Mouse (Mus musculus) embryonic facial prominence, embryonic 11.5 days (tissue): ENCODE results near the gene Zkscan6. TPM values are rescaled to one million over a fixed set of nuclear protein-coding genes. Genes with fewer than 3 reads are reported as not detected.

ENCODE experiments used
- ATAC-seq: fragments of 200-750 bp; cut with Nextera tagmentation; replicated peaks from 2 replicates; pipeline ENCODE4 v1.8.0; 2017; ENCODE audit warnings: low read depth; ENCODE audit not compliant: insufficient number of reproducible peaks, low FRiP score, low TSS enrichment
- DNase-seq: peaks from one replicate; pipeline ENCODE4 v3.0.0-alpha.2; 2015; ENCODE audit warnings: low spot score
- H3K27ac ChIP-seq: fragments of 300-500 bp; sonication (generic); replicated peaks from 2 replicates; pipeline ENCODE4 v1.5.1; 2014; ENCODE audit warnings: mild to moderate bottlenecking, low read depth, low read length, control low read depth
- H3K27me3 ChIP-seq: fragments of 300-500 bp; sonication (generic); 2 replicates; pipeline ENCODE4 v1.6.1; 2014; ENCODE audit warnings: mild to moderate bottlenecking, low read length, moderate library complexity, mixed read lengths; ENCODE audit not compliant: control insufficient read depth, insufficient read depth
- H3K36me3 ChIP-seq: fragments of 300-500 bp; sonication (generic); replicated peaks from 2 replicates; pipeline ENCODE4 v1.6.1; 2014; ENCODE audit warnings: low read depth, mild to moderate bottlenecking, low read length, moderate library complexity, mixed read lengths; ENCODE audit not compliant: control insufficient read depth, insufficient read depth
- H3K4me1 ChIP-seq: fragments of 300-500 bp; sonication (generic); 2 replicates; pipeline ENCODE4 v1.6.1; 2014; ENCODE audit warnings: low read length, mixed read lengths; ENCODE audit not compliant: control insufficient read depth, insufficient read depth
- H3K4me2 ChIP-seq: fragments of 300-500 bp; sonication (generic); 2 replicates; pipeline ENCODE4 v1.6.1; 2014; ENCODE audit warnings: low read depth, mild to moderate bottlenecking, control low read depth, low read length, moderate library complexity
- H3K4me3 ChIP-seq: fragments of 300-500 bp; sonication (generic); 2 replicates; pipeline ENCODE4 v1.5.1; 2014; ENCODE audit warnings: low read depth, low read length, control low read depth
- H3K9ac ChIP-seq: fragments of 300-500 bp; sonication (generic); replicated peaks from 2 replicates; pipeline ENCODE4 v1.6.1; 2014; ENCODE audit warnings: mild to moderate bottlenecking, control low read depth, low read length
- H3K9me3 ChIP-seq: fragments of 300-500 bp; sonication (generic); replicated peaks from 2 replicates; pipeline ENCODE4 v1.6.1; 2016; ENCODE audit warnings: mild to moderate bottlenecking, low read length, inconsistent platforms, mixed read lengths; ENCODE audit not compliant: control insufficient read depth
- WGBS: fragments of 180-500 bp; shearing (Covaris S2); extraction: QIAGEN DNeasy Blood & Tissue Kit; methylation state at CpG from one replicate; pipeline ENCODE4 v1.1.7; 2014; 5-methylcytosine and 5-hydroxymethylcytosine counted together
- polyA plus RNA-seq: library from polyadenylated mRNA; unstranded; fragments of >200 nt; fragmentation: Nextera tagmentation; extraction: Ambion mirVana; gene quantifications from 2 replicates; pipeline ENCODE4 v1.2.1, GENCODE M21; 2014

Gene Zkscan6
- 12.6 and 13.0 TPM in 2 replicates for polyA plus RNA-seq

DNA sequence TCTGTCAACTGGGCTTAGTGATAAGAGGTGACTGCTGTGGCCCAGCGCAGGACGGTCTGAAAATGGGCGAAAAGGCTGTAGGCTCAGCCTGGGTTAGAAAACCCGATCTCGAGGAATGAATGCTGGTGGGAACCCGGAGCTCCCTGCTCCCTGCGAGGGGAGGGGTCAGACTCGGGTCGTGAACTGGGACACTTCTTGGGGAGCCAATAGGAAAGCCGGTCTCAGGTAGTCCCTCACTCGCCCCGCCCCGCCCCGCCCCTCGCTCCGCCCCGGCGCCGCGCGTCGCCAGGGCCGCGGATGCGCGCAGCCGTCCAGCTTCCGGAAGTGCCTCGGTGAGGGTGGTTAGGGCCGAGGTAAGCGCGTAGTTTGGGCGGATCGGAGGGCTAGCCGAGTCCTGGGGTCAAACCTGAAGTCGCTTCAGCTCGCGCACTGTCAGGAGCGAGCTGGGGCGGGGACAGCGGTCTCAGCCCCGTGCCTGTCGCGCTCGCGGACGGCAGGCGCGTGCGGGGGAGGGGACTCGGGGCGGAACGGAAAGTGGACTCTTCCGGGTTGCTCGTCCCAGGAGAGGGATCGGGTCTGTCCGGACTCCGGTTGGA lies at the start of gene Zkscan6:
TSS of gene Zkscan6 (plus strand) at position 267 of the 596 bp plus-strand sequence.
- peak within 1 kb of the TSS; percentile 80 for H3K9ac ChIP-seq
- H3K4me1 ChIP-seq = no peaks in the 10 kb centered on the region
- DNase-seq = peak; percentile 90
- peak within 1 kb of the TSS; percentile 69 for H3K4me2 ChIP-seq
- peak; percentile 95 for ATAC-seq
- WGBS = under 1% methylated on average over 50 of the region's 58 CpGs
- H3K4me3 ChIP-seq = peak within 1 kb of the TSS; percentile 87
- H3K27me3 ChIP-seq = no peaks in the 10 kb centered on the region
- H3K9me3 ChIP-seq = no peaks in the 10 kb centered on the region
- H3K27ac ChIP-seq = peak within 1 kb of the TSS; percentile 70
- no peaks in the 10 kb centered on the region for H3K36me3 ChIP-seq

DNA sequence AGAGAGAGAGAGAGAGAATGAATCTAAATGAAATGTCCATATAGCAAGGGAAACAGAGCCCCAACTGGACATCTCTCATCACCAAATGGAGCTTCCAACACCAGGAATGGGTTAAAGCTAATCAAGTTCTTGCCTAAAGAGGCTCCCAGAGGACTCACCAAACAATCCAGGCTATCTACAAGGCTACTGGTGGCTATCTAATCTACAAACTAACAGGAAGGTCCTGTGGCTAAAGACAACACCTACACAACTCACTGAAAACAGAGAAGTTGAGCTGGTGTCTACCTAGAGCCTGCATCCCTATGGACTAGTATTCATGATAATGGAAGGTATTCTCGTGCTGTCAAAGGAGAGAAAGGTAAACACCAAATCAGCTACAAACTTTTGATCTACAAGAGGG lies 47.6 kb upstream of the Zkscan6 start:
- DNase-seq = no peak
- H3K27ac ChIP-seq = no peak overlapping the region
- H3K4me2 ChIP-seq = no peak overlapping the region
- H3K4me1 ChIP-seq = no peaks in the 10 kb centered on the region
- no peaks in the 10 kb centered on the region for H3K9me3 ChIP-seq
- no peaks in the 10 kb centered on the region for H3K36me3 ChIP-seq
- no peaks in the 10 kb centered on the region for H3K27me3 ChIP-seq
- no peak for ATAC-seq
- 86% methylated on average over 1 of the region's 1 CpGs for WGBS
- H3K9ac ChIP-seq = no peak overlapping the region
- no peak overlapping the region for H3K4me3 ChIP-seq

DNA sequence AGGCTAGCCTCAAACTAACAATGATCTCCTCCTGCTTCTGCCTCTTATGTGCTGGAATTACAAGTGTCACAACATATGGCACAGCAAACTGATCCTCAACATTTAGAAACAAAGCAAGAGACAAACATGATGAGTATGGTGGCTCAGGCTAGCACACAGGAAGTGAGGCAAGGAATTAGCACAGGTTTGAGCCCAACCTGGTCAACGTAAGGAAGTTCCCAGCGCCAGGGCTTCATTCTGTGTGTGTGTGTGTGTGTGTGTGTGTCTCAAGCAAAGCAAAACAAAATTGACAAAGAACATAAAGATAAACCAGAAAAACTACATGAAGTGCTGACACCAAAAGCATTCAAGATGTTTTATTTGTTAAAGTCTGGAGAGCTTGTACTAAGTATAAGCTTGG lies 46.1 kb upstream of the Zkscan6 start:
- H3K4me2 ChIP-seq = no peak overlapping the region
- no peak overlapping the region for H3K9ac ChIP-seq
- WGBS = 98% methylated on average over 2 of the region's 2 CpGs
- ATAC-seq (no peak), DNase-seq (no peak)
- no peaks in the 10 kb centered on the region for H3K4me1 ChIP-seq
- no peak overlapping the region for H3K27ac ChIP-seq
- no peaks in the 10 kb centered on the region for H3K36me3 ChIP-seq
- H3K9me3 ChIP-seq = no peaks in the 10 kb centered on the region
- H3K4me3 ChIP-seq = no peak overlapping the region
- H3K27me3 ChIP-seq = no peaks in the 10 kb centered on the region

DNA sequence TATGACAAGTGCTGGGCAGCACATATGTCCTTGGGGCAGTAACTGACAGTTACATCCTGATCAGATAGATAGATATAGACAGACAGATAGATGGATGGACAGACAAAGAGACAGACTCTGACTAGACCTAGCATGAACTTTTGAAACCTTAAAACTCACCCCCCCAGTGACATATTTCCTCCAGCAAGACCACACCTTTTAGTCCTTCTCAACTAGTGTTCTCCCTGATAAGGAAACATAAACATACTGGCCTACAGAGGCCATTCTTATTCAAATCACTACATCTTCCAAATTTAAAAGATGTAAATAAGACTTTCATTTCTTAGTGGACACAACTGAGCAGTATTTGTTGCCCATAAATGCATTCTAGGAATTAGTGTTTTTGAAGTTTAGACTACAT lies 38.5 kb upstream of the Zkscan6 start:
- no peak for ATAC-seq
- H3K9me3 ChIP-seq = no peaks in the 10 kb centered on the region

DNA sequence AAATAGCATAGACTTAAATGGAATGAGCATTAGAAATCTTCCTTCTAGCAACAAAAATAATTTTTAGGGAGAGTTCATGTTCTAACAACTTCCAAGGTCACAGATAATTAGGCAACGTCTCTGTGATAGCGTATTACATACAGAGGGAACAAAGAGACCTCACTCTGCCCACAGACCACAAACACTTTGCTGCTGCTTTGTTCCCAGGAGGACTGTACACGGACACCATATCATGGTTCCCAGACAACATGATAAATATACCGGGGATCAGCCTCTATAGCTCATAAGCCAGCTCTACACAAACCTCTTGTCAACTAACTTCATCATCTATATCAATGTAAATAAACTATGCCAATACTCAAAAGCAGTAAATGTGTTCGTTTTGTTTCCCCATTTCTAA lies 37.0 kb upstream of the Zkscan6 start:
- Histone ChIP-seq H3K4me1 (no peaks in the 10 kb centered on the region), H3K27ac (no peak overlapping the region), H3K4me2 (no peak overlapping the region), H3K4me3 (no peak overlapping the region), H3K36me3 (no peaks in the 10 kb centered on the region), H3K9ac (no peak overlapping the region), H3K27me3 (no peaks in the 10 kb centered on the region), H3K9me3 (no peaks in the 10 kb centered on the region)
- no peak for ATAC-seq
- no peak for DNase-seq
- 78% methylated on average over 5 of the region's 5 CpGs for WGBS

More for the DNA sequence above, 38.5 kb upstream of the Zkscan6 start:
- Histone ChIP-seq H3K4me2 (no peak overlapping the region), H3K4me3 (no peak overlapping the region), H3K36me3 (no peaks in the 10 kb centered on the region), H3K27ac (no peak overlapping the region), H3K9ac (no peak overlapping the region), H3K27me3 (no peaks in the 10 kb centered on the region), H3K4me1 (no peaks in the 10 kb centered on the region)
- no peak for DNase-seq

DNA sequence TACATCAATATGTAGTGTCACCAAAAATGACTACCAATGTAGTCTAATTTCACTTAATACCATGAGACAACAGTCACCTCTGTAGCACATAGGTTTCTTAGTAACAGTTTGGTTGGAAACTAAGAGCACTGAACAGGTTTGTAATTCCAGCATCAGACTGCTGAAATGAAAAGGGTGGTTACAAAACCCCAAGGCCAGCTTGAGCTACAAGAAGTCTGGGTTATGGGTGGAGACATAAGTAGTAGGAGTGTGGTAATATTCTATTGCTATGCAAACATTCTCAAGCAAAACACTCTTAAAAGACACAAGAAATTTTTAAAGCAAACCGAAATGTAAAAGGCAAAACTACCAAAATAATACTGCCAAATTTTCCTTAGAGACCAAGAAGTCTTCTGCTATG lies 35.4 kb upstream of the Zkscan6 start:
- Histone ChIP-seq H3K4me3 (no peak overlapping the region), H3K9ac (no peak overlapping the region), H3K4me2 (no peak overlapping the region), H3K27me3 (no peaks in the 10 kb centered on the region), H3K4me1 (no peaks in the 10 kb centered on the region), H3K9me3 (no peaks in the 10 kb centered on the region), H3K27ac (no peak overlapping the region), H3K36me3 (no peaks in the 10 kb centered on the region)
- ATAC-seq (no peak), DNase-seq (no peak)
- WGBS = 84% methylated on average over 1 of the region's 1 CpGs

DNA sequence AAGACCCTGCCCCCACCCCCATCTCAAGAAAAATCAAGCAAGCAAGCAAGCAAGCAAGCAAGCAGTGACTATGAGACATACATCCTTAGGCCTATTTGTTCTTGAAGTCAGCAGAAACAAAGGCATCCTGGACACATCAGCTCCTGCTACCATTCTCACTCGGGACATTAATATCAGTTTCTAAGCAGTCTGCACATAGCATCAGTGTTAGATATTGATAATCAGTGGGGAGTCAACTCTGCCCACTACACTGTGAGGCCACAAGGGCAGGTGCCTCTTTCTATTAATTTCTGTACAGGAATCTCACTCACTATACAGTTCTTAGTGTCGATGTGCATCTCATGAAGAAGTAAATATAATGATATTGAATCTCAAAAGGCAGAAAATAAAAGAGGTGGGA lies 33.4 kb upstream of the Zkscan6 start:
- Histone ChIP-seq H3K36me3 (no peaks in the 10 kb centered on the region), H3K27me3 (no peaks in the 10 kb centered on the region), H3K27ac (no peak overlapping the region), H3K4me3 (no peak overlapping the region), H3K4me2 (no peak overlapping the region), H3K9ac (no peak overlapping the region), H3K9me3 (no peaks in the 10 kb centered on the region), H3K4me1 (no peaks in the 10 kb centered on the region)
- DNase-seq = no peak
- WGBS = 91% methylated on average over 2 of the region's 2 CpGs
- ATAC-seq = no peak

DNA sequence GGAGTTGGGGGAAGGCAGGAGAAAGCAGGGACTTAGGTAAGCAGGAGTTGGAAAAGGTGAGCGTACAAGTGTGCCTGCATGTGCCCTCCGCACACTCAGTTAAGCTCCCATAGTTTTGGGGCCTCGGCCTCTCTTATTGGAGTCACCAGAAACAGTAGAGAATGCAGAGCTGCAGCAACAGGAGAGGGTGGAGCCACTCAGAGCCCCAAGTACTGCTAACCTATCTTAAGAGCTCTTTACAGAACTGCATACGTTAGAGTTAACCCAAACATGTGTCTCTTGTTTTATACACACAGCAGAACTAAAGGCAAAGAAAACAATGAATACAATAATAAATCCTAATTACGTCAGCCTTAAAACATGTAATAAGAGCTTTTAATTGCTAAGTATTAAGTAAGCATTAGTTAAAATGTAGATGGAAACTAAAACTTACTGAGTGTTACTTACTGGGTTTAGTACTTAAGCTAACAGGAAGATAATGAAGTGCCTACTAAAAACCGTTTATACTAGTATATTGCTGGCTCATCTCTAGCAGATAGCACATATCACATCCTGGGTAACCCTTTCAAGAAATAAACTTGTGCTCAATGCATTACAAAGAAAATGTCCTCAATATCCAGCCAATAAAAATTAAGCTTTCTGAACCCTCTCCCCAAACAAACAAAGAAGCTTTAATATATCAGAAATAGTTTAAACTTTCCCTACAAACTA lies 32.9 kb upstream of the Zkscan6 start:
- no peak overlapping the region for H3K9ac ChIP-seq
- H3K4me1 ChIP-seq = no peaks in the 10 kb centered on the region
- ATAC-seq (no peak), DNase-seq (no peak)
- no peaks in the 10 kb centered on the region for H3K27me3 ChIP-seq
- H3K4me3 ChIP-seq = no peak overlapping the region
- no peak overlapping the region for H3K27ac ChIP-seq
- no peaks in the 10 kb centered on the region for H3K9me3 ChIP-seq
- no peak overlapping the region for H3K4me2 ChIP-seq
- 75% methylated on average over 6 of the region's 6 CpGs for whole genome bisulfite sequencing
- no peaks in the 10 kb centered on the region for H3K36me3 ChIP-seq
